ENCODE assay signal across 9 mouse cellular contexts in the genomic region with DNA sequence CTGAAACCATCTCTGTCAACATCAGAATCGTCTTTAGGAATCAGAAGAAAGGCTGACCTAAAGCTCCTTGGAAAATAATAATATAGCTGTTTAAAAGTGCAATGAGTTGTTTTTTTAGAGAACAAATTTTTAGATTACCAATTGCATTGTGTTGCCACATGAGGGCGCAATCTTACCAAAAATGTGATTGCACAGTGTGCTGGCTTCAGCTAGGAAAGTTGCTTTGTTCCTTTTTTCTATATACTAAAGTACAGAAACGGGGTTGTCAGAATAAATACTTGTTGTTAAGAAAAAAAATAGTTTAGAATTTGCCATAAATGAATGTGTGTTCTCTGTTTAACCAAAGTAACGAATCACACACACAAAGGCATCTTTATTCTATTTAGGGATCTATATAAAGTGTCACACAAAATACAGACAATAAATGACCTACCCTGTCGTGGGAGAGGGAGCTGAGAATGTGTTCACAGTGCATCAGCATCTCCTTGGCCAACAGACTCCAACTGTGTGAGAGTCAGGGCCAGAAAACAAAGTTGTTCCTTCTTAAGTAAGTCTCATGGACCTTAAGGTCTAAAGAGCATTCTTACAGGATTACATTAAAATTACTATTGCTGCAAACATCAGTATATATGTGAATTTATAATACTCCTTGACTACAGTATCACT.
DNase-seq lines count a peak whose midpoint lies in the region; ATAC-seq and TF ChIP-seq lines count a peak whose summit lies in the region.
"Had no signal": no experiment of that assay in that cellular context is flagged by ENCODE, and none has a peak within 500 bp of the region (broad histone marks: within the 10 kb centered on the region; RNA-seq: fewer than 3 reads in every experiment).

No protein-coding gene starts in this region.

- no peak overlapping the region for H3K4me3 ChIP-seq in layer of hippocampus, adult 2 months
- H3K4me3 ChIP-seq: neural tube, embryonic 13.5 days had no signal

- ATAC-seq in hematopoietic stem cell, adult 5-6 weeks (replicated peaks in 1 of 2; ENCODE audit: insufficient read depth in 1 of 2, low FRiP score in 2 of 2, low TSS enrichment in 1 of 2, low read depth in 1 of 2, poor library complexity in 2 of 2, severe bottlenecking in 2 of 2), result peak; percentile 58 to 78; a peak in 3 of 4 replicates
- peak; percentile 93 for ATAC-seq in megakaryocyte progenitor cell, adult 5-6 weeks (replicated peaks; ENCODE audit: poor library complexity)

- TF ChIP-seq CTCF in layer of hippocampus, adult 2 months (conservative IDR thresholded peaks at IDR 0.05), result peak; percentile 85

- no peak overlapping the region for H3K27ac ChIP-seq in layer of hippocampus, adult 2 months
- H3K27ac ChIP-seq: neural tube, embryonic 13.5 days had no signal

- peak; percentile 39 for DNase-seq in adrenal gland, postnatal 14 days
- no peak for DNase-seq in adrenal gland, postnatal 4 days (ENCODE audit: low spot score in 2 of 2)
- peak; percentile 23 to 58 for DNase-seq in layer of hippocampus, adult 2 months (ENCODE audit: low spot score in 2 of 2)
- no peak for DNase-seq in layer of hippocampus, adult 9-10 months (ENCODE audit: low spot score)
- DNase-seq in adrenal gland, postnatal 36 days, result peak; percentile 5 to 38
- DNase-seq in yolk sac, embryonic 10.5 days (ENCODE audit: low spot score), result no peak

Comparison
In these comparisons a context has a peak if more than half of its experiments do, and no peak if none do; other contexts are left out.
1. DNase-seq: peak in adrenal gland, postnatal 14 days (single experiment), layer of hippocampus, adult 2 months (2 of 2) and adrenal gland, postnatal 36 days (2 of 2); none in adrenal gland, postnatal 4 days (0 of 2), layer of hippocampus, adult 9-10 months (single experiment) and yolk sac, embryonic 10.5 days (single experiment).